Mouse (Mus musculus) ZHBTc4 (cell line): ENCODE data around the gene Acad9.

Source experiments
- DNase-seq: peaks from one replicate; pipeline ENCODE4 v3.0.0-alpha.2; 2011; ENCODE audit warnings: low read depth, low spot score

The Acad9 gene

GRCm38 (mm10) chr3:36065843-36066651 is at the start of gene Acad9:
Acad9 (plus strand) TSS chr3:36065979.
- peak; percentile 96 for DNase-seq

- no peak for DNase-seq
Observed at GRCm38 (mm10) chr3:36025732-36026131, 40.0 kb upstream of the Acad9 start.

GRCm38 (mm10) chr3:36029993-36030392 is 35.8 kb upstream of the Acad9 start:
- no peak for DNase-seq

GRCm38 (mm10) chr3:36031740-36032510 is 33.9 kb upstream of the Acad9 start:
- DNase-seq = no peak

GRCm38 (mm10) chr3:36044520-36044919 is 21.3 kb upstream of the Acad9 start:
- no peak for DNase-seq

GRCm38 (mm10) chr3:36045086-36045485 is 20.7 kb upstream of the Acad9 start:
- DNase-seq = no peak

- no peak for DNase-seq
Observed at GRCm38 (mm10) chr3:36049106-36049505, 16.7 kb upstream of the Acad9 start.

GRCm38 (mm10) chr3:36053447-36053846 is 12.3 kb upstream of the Acad9 start, which contains the start of gene Ccdc144b:
Ccdc144b (minus strand) TSS chr3:36053547.
- DNase-seq = no peak

- peak; percentile 77 for DNase-seq
Observed at GRCm38 (mm10) chr3:36060096-36060850, 5.5 kb upstream of the Acad9 start.

GRCm38 (mm10) chr3:36064592-36065061 is 1.2 kb upstream of the Acad9 start:
- no peak for DNase-seq

GRCm38 (mm10) chr3:36065166-36065565 is 613 bp upstream of the Acad9 start:
- no peak for DNase-seq

- no peak for DNase-seq
Observed at GRCm38 (mm10) chr3:36067731-36068130, 2.0 kb downstream of the Acad9 start.

- DNase-seq = no peak
Observed at GRCm38 (mm10) chr3:36070436-36070835, 4.7 kb downstream of the Acad9 start.

GRCm38 (mm10) chr3:36071047-36071446 is 5.3 kb downstream of the Acad9 start:
- DNase-seq = no peak

GRCm38 (mm10) chr3:36074231-36074630 is 8.5 kb downstream of the Acad9 start:
- DNase-seq = no peak

- DNase-seq = peak; percentile 35
Observed at GRCm38 (mm10) chr3:36075466-36075865, 9.7 kb downstream of the Acad9 start.

GRCm38 (mm10) chr3:36077386-36077785 is 11.6 kb downstream of the Acad9 start:
- DNase-seq = no peak

GRCm38 (mm10) chr3:36079886-36080285 is 14.1 kb downstream of the Acad9 start:
- no peak for DNase-seq

GRCm38 (mm10) chr3:36080741-36081140 is 15.0 kb downstream of the Acad9 start:
- DNase-seq = no peak

- no peak for DNase-seq
Observed at GRCm38 (mm10) chr3:36082843-36083242, 17.1 kb downstream of the Acad9 start.

- no peak for DNase-seq
Observed at GRCm38 (mm10) chr3:36083381-36083780, 17.6 kb downstream of the Acad9 start.

GRCm38 (mm10) chr3:36085394-36085793 is 19.6 kb downstream of the Acad9 start:
- DNase-seq = no peak
